Mouse (Mus musculus) olfactory bulb, adult 2 months (tissue): Measurements from ENCODE around the gene Slc39a11.

Experiments
- CTCF ChIP-seq: fragments of 200-500 bp; IDR thresholded peaks from 2 replicates; pipeline ENCODE4 v1.5.1; 2012; ENCODE audit warnings: low read depth, mild to moderate bottlenecking, low read length, moderate library complexity; ENCODE audit not compliant: insufficient read depth
- POLR2A ChIP-seq: fragments of 200-500 bp; IDR thresholded peaks from 2 replicates; pipeline ENCODE4 v1.6.1; 2012; ENCODE audit warnings: mild to moderate bottlenecking, low read depth, low read length, moderate library complexity; ENCODE audit not compliant: insufficient read depth

GRCm38 (mm10) chr11:113471936-113472335 is 177.9 kb downstream of the Slc39a11 start:
- TF ChIP-seq CTCF (no peak), POLR2A (no peak)
